Mouse (Mus musculus) cerebellum, adult 2 months (tissue): ENCODE results near the gene Utp20. TPM values are rescaled to one million over a fixed set of nuclear protein-coding genes. Genes with fewer than 3 reads are reported as not detected.

Experiments used
- DNase-seq, 2 experiments: peaks; one replicate each; pipeline ENCODE4 v3.0.0; 2021
- H3K27ac ChIP-seq: fragments of 200-500 bp; 2 replicates; pipeline ENCODE4 v1.5.1; 2012; ENCODE audit warnings: low read length, control low read depth, inconsistent platforms; ENCODE audit not compliant: insufficient read depth
- H3K27me3 ChIP-seq: fragments of 200-500 bp; 2 replicates; pipeline ENCODE4 v1.6.1; 2012; ENCODE audit warnings: inconsistent platforms, mild to moderate bottlenecking, low read length, moderate library complexity; ENCODE audit not compliant: control insufficient read depth, insufficient read depth
- H3K4me1 ChIP-seq: fragments of 200-500 bp; 2 replicates; pipeline ENCODE4 v1.6.1; 2011; ENCODE audit warnings: low read length; ENCODE audit not compliant: control insufficient read depth, insufficient read depth
- H3K4me3 ChIP-seq: fragments of 200-500 bp; replicated peaks from 2 replicates; pipeline ENCODE3; 2011; ENCODE audit warnings: mild to moderate bottlenecking, low read depth, low read length, control low read depth; ENCODE audit not compliant: insufficient read depth
- CTCF ChIP-seq: fragments of 200-500 bp; IDR thresholded peaks from 2 replicates; pipeline ENCODE4 v1.5.1; 2011; ENCODE audit warnings: low read depth, mild to moderate bottlenecking, control low read depth, low read length, moderate library complexity, borderline replicate concordance; ENCODE audit not compliant: insufficient read depth
- POLR2A ChIP-seq: fragments of 200-500 bp; IDR thresholded peaks from 2 replicates; pipeline ENCODE4 v1.6.1; 2011; ENCODE audit warnings: low read length, control low read depth, borderline replicate concordance; ENCODE audit not compliant: insufficient read depth
- WGBS: fragments of 180-500 bp; shearing (Covaris S2); methylation state at CpG from one replicate; pipeline ENCODE4 v1.1.7; 2018; 5-methylcytosine and 5-hydroxymethylcytosine counted together
- polyA plus RNA-seq: library from polyadenylated mRNA; depleted of rRNA; stranded (reverse); fragments of >200 nt; gene quantifications from 2 replicates; pipeline ENCODE4 v1.2.3, GENCODE M21; 2012; rRNA removed

Gene Utp20
- 15.5 and 15.7 TPM in 2 replicates for polyA plus RNA-seq

DNA sequence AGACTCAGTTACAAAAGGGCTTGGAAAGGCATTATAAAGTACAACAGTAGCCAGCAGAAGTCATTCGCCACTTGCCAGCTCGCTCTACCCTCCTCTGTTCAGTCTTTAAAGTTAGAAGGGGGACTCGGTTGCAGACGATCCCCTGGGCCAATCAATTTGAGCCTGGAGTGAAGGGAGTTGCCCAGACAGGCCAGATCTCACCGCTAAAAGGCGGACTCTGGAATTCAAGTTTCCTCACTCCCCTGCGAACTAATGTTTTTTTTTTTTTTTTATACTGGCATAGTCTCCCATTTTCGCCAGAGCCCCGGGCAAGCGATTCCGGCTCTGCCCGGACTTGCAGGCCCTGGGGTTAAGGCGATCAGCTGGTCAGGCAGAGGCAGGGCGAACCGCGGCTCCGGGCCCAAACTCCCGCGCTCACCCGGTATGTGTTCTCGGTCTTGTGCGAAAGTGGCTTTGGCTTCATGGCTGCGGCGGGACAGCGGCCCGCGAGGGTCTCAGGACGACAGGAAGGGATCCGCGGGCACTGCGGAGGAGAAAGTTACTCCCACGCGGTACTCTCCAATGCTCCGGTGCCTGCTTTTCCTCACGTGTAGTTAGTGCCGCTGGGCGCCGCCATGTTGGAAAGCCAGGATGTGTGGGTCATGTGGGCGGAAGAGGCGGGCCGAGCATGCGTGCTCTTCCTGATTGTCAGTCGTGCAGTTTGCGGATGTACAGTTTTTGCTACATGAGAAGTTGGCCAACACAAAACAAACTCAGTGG lies at the start of gene Utp20:
TSS of gene Utp20 (minus strand) at position 617 of the 759 bp plus-strand sequence.
- TF ChIP-seq POLR2A (peak; percentile 73; the same call in 1 of the 2 replicates), CTCF (no peak)

GRCm38 (mm10) chr10:88874870-88875269 lies 48.3 kb upstream of the Utp20 start:
- Histone ChIP-seq H3K4me1 (no peaks in the 10 kb centered on the region), H3K4me3 (no peak overlapping the region), H3K27ac (no peak overlapping the region), H3K27me3 (no peaks in the 10 kb centered on the region)
- no peak for TF ChIP-seq POLR2A
- TF ChIP-seq CTCF, result no peak
- WGBS, result 70% methylated on average over 5 of the region's 5 CpGs
- DNase-seq, result no peak

More for the DNA sequence above, at the start of gene Utp20:
- DNase-seq, result peak; percentile 82
- WGBS, result under 1% methylated on average over 44 of the region's 44 CpGs
- Histone ChIP-seq H3K27me3 (no peaks in the 10 kb centered on the region; the same call in 1 of the 2 replicates), H3K4me3 (peak within 1 kb of the TSS; percentile 88), H3K27ac (no peak within 1 kb of the TSS), H3K4me1 (no peaks in the 10 kb centered on the region)

- no peaks in the 10 kb centered on the region for H3K4me1 ChIP-seq
- no peak overlapping the region for H3K4me3 ChIP-seq
- H3K27me3 ChIP-seq, result no peaks in the 10 kb centered on the region; the same call in 1 of the 2 replicates
- 57% methylated on average over 2 of the region's 2 CpGs for WGBS
- DNase-seq, result no peak
- no peak for TF ChIP-seq CTCF
- TF ChIP-seq POLR2A, result no peak
- H3K27ac ChIP-seq, result no peak overlapping the region
Observed at GRCm38 (mm10) chr10:88866017-88866416, 39.4 kb upstream of the Utp20 start.

GRCm38 (mm10) chr10:88862293-88862692 lies 35.7 kb upstream of the Utp20 start:
- no peak for DNase-seq
- H3K27ac ChIP-seq, result no peak overlapping the region
- no peaks in the 10 kb centered on the region for H3K4me1 ChIP-seq
- 92% methylated on average over 5 of the region's 5 CpGs for WGBS
- no peaks in the 10 kb centered on the region; the same call in 1 of the 2 replicates for H3K27me3 ChIP-seq
- no peak overlapping the region for H3K4me3 ChIP-seq
- TF ChIP-seq POLR2A (no peak), CTCF (no peak)

DNA sequence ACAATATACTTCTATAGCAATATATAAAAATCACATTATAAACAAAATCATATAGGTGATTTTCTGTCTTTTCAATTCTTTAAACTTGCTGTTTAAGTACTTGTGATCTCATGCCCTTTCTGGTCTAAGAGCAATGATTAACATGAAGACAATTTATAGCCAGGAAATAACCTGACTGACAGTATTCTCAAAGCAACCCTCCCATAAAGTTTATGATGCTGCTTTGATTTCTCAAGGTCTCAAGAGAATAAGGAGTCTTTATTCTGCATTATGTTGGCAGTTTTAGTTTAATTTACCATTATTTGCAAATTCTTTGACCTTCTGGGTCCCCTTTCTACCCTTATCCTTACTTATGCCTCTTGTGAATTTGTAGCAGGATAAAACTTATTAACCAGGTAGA lies 34.8 kb upstream of the Utp20 start:
- Histone ChIP-seq H3K27me3 (no peaks in the 10 kb centered on the region; the same call in 1 of the 2 replicates), H3K27ac (no peak overlapping the region), H3K4me3 (no peak overlapping the region), H3K4me1 (no peaks in the 10 kb centered on the region)
- TF ChIP-seq POLR2A (no peak), CTCF (no peak)
- DNase-seq, result no peak

GRCm38 (mm10) chr10:88860911-88861310 lies 34.3 kb upstream of the Utp20 start:
- WGBS, result 74% methylated on average over 3 of the region's 3 CpGs

DNA sequence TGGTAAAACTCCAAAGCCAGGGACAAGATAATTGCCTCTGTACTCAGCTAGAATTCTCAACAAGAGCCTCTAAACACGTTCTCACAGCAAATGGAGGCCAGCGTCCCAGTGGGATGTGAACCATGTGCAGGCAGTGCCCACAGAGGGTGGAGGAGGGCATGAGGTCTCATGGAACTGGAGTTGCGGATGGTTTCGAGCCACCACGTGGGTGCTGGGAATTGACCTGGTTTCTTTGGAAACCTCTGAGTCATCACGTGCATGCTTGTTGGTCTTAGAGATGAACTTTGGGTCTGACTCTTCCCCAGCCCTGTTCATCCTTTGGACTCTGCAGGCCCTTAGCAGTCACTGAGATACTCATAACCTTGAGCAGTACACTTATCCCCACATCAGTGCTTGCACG lies 26.7 kb upstream of the Utp20 start:
- H3K4me3 ChIP-seq, result no peak overlapping the region
- 83% methylated on average over 7 of the region's 7 CpGs for WGBS
- H3K4me1 ChIP-seq, result no peaks in the 10 kb centered on the region
- no peak for TF ChIP-seq POLR2A
- no peak for TF ChIP-seq CTCF
- H3K27me3 ChIP-seq, result no peaks in the 10 kb centered on the region
- no peak for DNase-seq
- no peak overlapping the region for H3K27ac ChIP-seq

More at GRCm38 (mm10) chr10:88860911-88861310, 34.3 kb upstream of the Utp20 start:
- Histone ChIP-seq H3K27ac (no peak overlapping the region), H3K4me1 (no peaks in the 10 kb centered on the region), H3K27me3 (no peaks in the 10 kb centered on the region; the same call in 1 of the 2 replicates), H3K4me3 (no peak overlapping the region)
- TF ChIP-seq POLR2A, result no peak
- TF ChIP-seq CTCF, result no peak
- DNase-seq, result no peak

- Histone ChIP-seq H3K27ac (no peak overlapping the region), H3K27me3 (no peaks in the 10 kb centered on the region), H3K4me1 (no peaks in the 10 kb centered on the region), H3K4me3 (no peak overlapping the region)
- no peak for DNase-seq
- WGBS, result 86% methylated on average over 4 of the region's 4 CpGs
- TF ChIP-seq CTCF (no peak), POLR2A (no peak)
Observed at GRCm38 (mm10) chr10:88849976-88850375, 23.4 kb upstream of the Utp20 start.
